Comparison of ENCODE assay signal across 25 mouse cellular contexts in the genomic region with DNA sequence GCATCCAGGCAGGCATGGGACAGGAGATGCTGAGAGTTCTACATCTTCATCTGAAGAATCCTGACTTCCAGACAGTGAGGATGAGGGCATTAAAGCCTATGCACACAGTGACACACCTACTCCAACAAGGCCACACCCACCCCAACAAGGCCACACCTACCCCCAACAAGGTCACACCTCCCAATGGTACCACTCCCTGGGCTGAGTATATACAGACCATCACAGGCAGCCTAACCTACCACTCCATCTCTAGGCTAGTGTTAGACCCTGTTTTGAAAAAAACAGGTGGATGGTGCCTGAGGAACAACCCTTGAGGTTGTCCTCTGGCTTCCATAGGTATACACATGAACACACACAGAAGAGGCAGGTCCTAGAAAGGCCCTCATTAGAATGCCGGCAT. TPM values are rescaled to one million over a fixed set of nuclear protein-coding genes. Genes with fewer than 3 reads are reported as not detected.
A peak's percentile ranks its signal among the peaks of the same experiment; 100 is the strongest.
DNase-seq lines count a peak whose midpoint lies in the region; ATAC-seq and TF ChIP-seq lines count a peak whose summit lies in the region.
"Had no signal": no experiment of that assay in that cellular context is flagged by ENCODE, and none has a peak within 500 bp of the region (broad histone marks: within the 10 kb centered on the region; RNA-seq: fewer than 3 reads in every experiment).

No protein-coding gene starts in this region.

- peak; percentile 59; the same call in 1 of the 2 replicates for ATAC-seq in embryonic facial prominence, embryonic 13.5 days (ENCODE audit: insufficient number of reproducible peaks, insufficient read depth, low FRiP score, low TSS enrichment, low read depth)
- ATAC-seq in midbrain, embryonic 13.5 days = 0 out of 2 replicates have a peak, but pooled peaks have one; percentile 24
- no peak for ATAC-seq in midbrain, embryonic 11.5 days (ENCODE audit: low FRiP score)
- ATAC-seq in stomach, postnatal 0 days (ENCODE audit: low FRiP score, low TSS enrichment) = 0 out of 2 replicates have a peak, but pooled peaks have one; percentile 57
- ATAC-seq: activated CD4-positive, CD25-positive, alpha-beta regulatory T cell, adult 4 months; forebrain, embryonic 14.5 days; forebrain, postnatal 0 days had no signal

- no peak overlapping the region for H3K4me3 ChIP-seq in embryonic facial prominence, embryonic 13.5 days
- H3K4me3 ChIP-seq in embryonic facial prominence, embryonic 10.5 days = no peak overlapping the region
- no peak overlapping the region for H3K4me3 ChIP-seq in midbrain, embryonic 13.5 days (replicated peaks)
- H3K4me3 ChIP-seq in midbrain, embryonic 11.5 days (ENCODE audit: low read depth, low read length) = no peak overlapping the region
- H3K4me3 ChIP-seq in stomach, postnatal 0 days (ENCODE audit: low read depth, low read length) = no peak overlapping the region
- H3K4me3 ChIP-seq: embryonic facial prominence, embryonic 12.5 days; forebrain, embryonic 10.5 days; gastrocnemius, adult 2 months; hindbrain, embryonic 12.5 days; hindbrain, embryonic 15.5 days had no signal

- H3K27ac ChIP-seq in embryonic facial prominence, embryonic 13.5 days = no peak overlapping the region
- no peak overlapping the region for H3K27ac ChIP-seq in embryonic facial prominence, embryonic 10.5 days (replicated peaks)
- no peak overlapping the region for H3K27ac ChIP-seq in midbrain, embryonic 13.5 days
- no peak overlapping the region for H3K27ac ChIP-seq in midbrain, embryonic 11.5 days (ENCODE audit: low read depth, low read length)
- H3K27ac ChIP-seq in stomach, postnatal 0 days (replicated peaks) = no peak overlapping the region
- H3K27ac ChIP-seq: embryonic facial prominence, embryonic 12.5 days; forebrain, embryonic 10.5 days; gastrocnemius, adult 2 months; hindbrain, embryonic 12.5 days; hindbrain, embryonic 15.5 days had no signal

- no peak for TF ChIP-seq EP300 in stomach, postnatal 0 days (optimal IDR thresholded peaks at IDR 0.05)

- H3K36me3 ChIP-seq in embryonic facial prominence, embryonic 13.5 days = no peaks in the 10 kb centered on the region
- H3K36me3 ChIP-seq in embryonic facial prominence, embryonic 10.5 days (replicated peaks) = no peaks in the 10 kb centered on the region
- no peaks in the 10 kb centered on the region for H3K36me3 ChIP-seq in midbrain, embryonic 13.5 days
- H3K36me3 ChIP-seq in midbrain, embryonic 11.5 days (ENCODE audit: control insufficient read depth, insufficient read depth, low read length) = no peaks in the 10 kb centered on the region
- no peaks in the 10 kb centered on the region for H3K36me3 ChIP-seq in stomach, postnatal 0 days (ENCODE audit: control insufficient read depth, insufficient read depth, low read length)
- H3K36me3 ChIP-seq: embryonic facial prominence, embryonic 12.5 days; forebrain, embryonic 10.5 days; hindbrain, embryonic 12.5 days; hindbrain, embryonic 15.5 days had no signal

- no peak overlapping the region for H3K9ac ChIP-seq in embryonic facial prominence, embryonic 13.5 days
- no peak overlapping the region for H3K9ac ChIP-seq in midbrain, embryonic 13.5 days (replicated peaks)
- no peak overlapping the region for H3K9ac ChIP-seq in midbrain, embryonic 11.5 days (ENCODE audit: low read length)
- no peak overlapping the region for H3K9ac ChIP-seq in stomach, postnatal 0 days (ENCODE audit: low read length)
- H3K9ac ChIP-seq: embryonic facial prominence, embryonic 12.5 days; forebrain, postnatal 0 days; hindbrain, embryonic 12.5 days; hindbrain, embryonic 15.5 days had no signal

- no peak for DNase-seq in embryonic facial prominence, embryonic 10.5 days (ENCODE audit: low spot score)
- DNase-seq in midbrain, embryonic 11.5 days (ENCODE audit: low spot score, missing footprints) = no peak
- DNase-seq in stomach, postnatal 0 days (ENCODE audit: low spot score) = no peak
- no peak for DNase-seq in cerebellum, adult 11 months
- DNase-seq: adrenal gland, adult 8-10 months; adrenal gland, postnatal 25 days; cerebellum, adult 18-20 months; cerebellum, adult 9-10 months; cerebellum, postnatal 14 days; forebrain, postnatal 0 days; gastrocnemius, adult 2 months; gastrocnemius, postnatal 14 days; heart, adult 11 months had no signal

- 95% methylated on average over 1 of the region's 1 CpGs for WGBS in embryonic facial prominence, embryonic 13.5 days
- 96% methylated on average over 1 of the region's 1 CpGs for WGBS in embryonic facial prominence, embryonic 10.5 days
- WGBS in midbrain, embryonic 13.5 days = 96% methylated on average over 1 of the region's 1 CpGs
- 100% methylated on average over 1 of the region's 1 CpGs for WGBS in midbrain, embryonic 11.5 days
- 96% methylated on average over 1 of the region's 1 CpGs for WGBS in stomach, postnatal 0 days

- 0 out of 2 replicates have a peak, but pooled peaks cover 6% of the 10 kb centered on the region for H3K9me3 ChIP-seq in embryonic facial prominence, embryonic 13.5 days
- peaks cover 5% of the 10 kb centered on the region; the same call in 1 of the 2 replicates for H3K9me3 ChIP-seq in embryonic facial prominence, embryonic 10.5 days
- H3K9me3 ChIP-seq in midbrain, embryonic 13.5 days = no peaks in the 10 kb centered on the region
- no peaks in the 10 kb centered on the region; the same call in 1 of the 2 replicates for H3K9me3 ChIP-seq in midbrain, embryonic 11.5 days (ENCODE audit: control insufficient read depth, low read length)
- no peaks in the 10 kb centered on the region for H3K9me3 ChIP-seq in stomach, postnatal 0 days (ENCODE audit: control insufficient read depth, low read length)
- H3K9me3 ChIP-seq: embryonic facial prominence, embryonic 12.5 days; forebrain, embryonic 10.5 days; hindbrain, embryonic 15.5 days had no signal

- no peak for TF ChIP-seq CTCF in stomach, postnatal 0 days (IDR thresholded peaks at IDR 0.05; ENCODE audit: low read depth)

- no peak overlapping the region for H3K4me2 ChIP-seq in embryonic facial prominence, embryonic 13.5 days
- H3K4me2 ChIP-seq in midbrain, embryonic 13.5 days (replicated peaks) = no peak overlapping the region
- no peak overlapping the region for H3K4me2 ChIP-seq in midbrain, embryonic 11.5 days
- no peak overlapping the region for H3K4me2 ChIP-seq in stomach, postnatal 0 days (replicated peaks; ENCODE audit: low read depth)
- H3K4me2 ChIP-seq: embryonic facial prominence, embryonic 12.5 days; heart, embryonic 11.5 days; hindbrain, embryonic 12.5 days; hindbrain, embryonic 15.5 days had no signal

- H3K27me3 ChIP-seq in embryonic facial prominence, embryonic 13.5 days = no peaks in the 10 kb centered on the region
- no peaks in the 10 kb centered on the region for H3K27me3 ChIP-seq in embryonic facial prominence, embryonic 10.5 days (replicated peaks; ENCODE audit: low read depth, poor library complexity, severe bottlenecking)
- H3K27me3 ChIP-seq in midbrain, embryonic 13.5 days = no peaks in the 10 kb centered on the region
- H3K27me3 ChIP-seq in midbrain, embryonic 11.5 days (ENCODE audit: control insufficient read depth, insufficient read depth, low read length) = no peaks in the 10 kb centered on the region
- no peaks in the 10 kb centered on the region for H3K27me3 ChIP-seq in stomach, postnatal 0 days (ENCODE audit: control insufficient read depth, insufficient read depth, low read length)
- H3K27me3 ChIP-seq: embryonic facial prominence, embryonic 12.5 days; hindbrain, embryonic 12.5 days; hindbrain, embryonic 15.5 days had no signal

- no peaks in the 10 kb centered on the region for H3K4me1 ChIP-seq in embryonic facial prominence, embryonic 13.5 days
- H3K4me1 ChIP-seq in embryonic facial prominence, embryonic 10.5 days = no peaks in the 10 kb centered on the region
- no peaks in the 10 kb centered on the region for H3K4me1 ChIP-seq in midbrain, embryonic 13.5 days (replicated peaks)
- H3K4me1 ChIP-seq in midbrain, embryonic 11.5 days (ENCODE audit: control insufficient read depth, insufficient read depth, low read length) = no peaks in the 10 kb centered on the region
- no peaks in the 10 kb centered on the region for H3K4me1 ChIP-seq in stomach, postnatal 0 days (replicated peaks; ENCODE audit: control insufficient read depth, insufficient read depth)
- H3K4me1 ChIP-seq: embryonic facial prominence, embryonic 12.5 days; forebrain, embryonic 10.5 days; hindbrain, embryonic 12.5 days; hindbrain, embryonic 15.5 days had no signal

RNA-seq across cellular contexts. Expression of a gene that starts 21.2 kb away (rescaled TPM):
- 2.4 and 3.1 TPM in 2 replicates for polyA plus RNA-seq in embryonic facial prominence, embryonic 13.5 days (2015; fragmentation: Nextera tagmentation; extraction: Ambion mirVana)
- polyA plus RNA-seq in embryonic facial prominence, embryonic 10.5 days (2016; fragmentation: Nextera tagmentation; extraction: Ambion mirVana) = 0.62 and 1.0 TPM in 2 replicates
- polyA plus RNA-seq in midbrain, embryonic 13.5 days (2015; fragmentation: Nextera tagmentation; extraction: Ambion mirVana) = 0.78 and 1.0 TPM in 2 replicates
- polyA plus RNA-seq in midbrain, embryonic 11.5 days (2014; fragmentation: Nextera tagmentation; extraction: Ambion mirVana) = 0.11 and 0.52 TPM in 2 replicates
- 24.2 and 28.8 TPM in 2 replicates for polyA plus RNA-seq in stomach, postnatal 0 days (2015; fragmentation: Nextera tagmentation; extraction: Ambion mirVana)

RNA-seq across cellular contexts. Expression of a gene that starts 49.4 kb away (rescaled TPM):
- polyA plus RNA-seq in embryonic facial prominence, embryonic 13.5 days (2015; fragmentation: Nextera tagmentation; extraction: Ambion mirVana) = 0.73 and 1.7 TPM in 2 replicates
- not detected in 2 replicates for polyA plus RNA-seq in embryonic facial prominence, embryonic 10.5 days (2016; fragmentation: Nextera tagmentation; extraction: Ambion mirVana)
- polyA plus RNA-seq in midbrain, embryonic 13.5 days (2015; fragmentation: Nextera tagmentation; extraction: Ambion mirVana) = 0.16 TPM in 1 of 2 replicates, not detected in the other
- polyA plus RNA-seq in midbrain, embryonic 11.5 days (2014; fragmentation: Nextera tagmentation; extraction: Ambion mirVana) = not detected in 2 replicates
- polyA plus RNA-seq in stomach, postnatal 0 days (2015; fragmentation: Nextera tagmentation; extraction: Ambion mirVana) = 113 and 124 TPM in 2 replicates
- polyA plus RNA-seq: activated CD4-positive, CD25-positive, alpha-beta regulatory T cell, adult 4 months; brain, embryonic 14.5 days; embryonic facial prominence, embryonic 12.5 days; forebrain, embryonic 10.5 days; forebrain, embryonic 14.5 days; forebrain, postnatal 0 days; heart, embryonic 14.5 days; heart, postnatal 0 days; hindbrain, embryonic 12.5 days had no signal

Comparison
In these comparisons a context has a peak if more than half of its experiments do, and no peak if none do; other contexts are left out.
1. RNA of a gene that starts 49.4 kb away (polyA plus RNA-seq): 113 to 124 TPM in stomach, postnatal 0 days; 0.73 to 1.7 TPM in embryonic facial prominence, embryonic 13.5 days, 0.16 TPM in midbrain, embryonic 13.5 days, not detected in embryonic facial prominence, embryonic 10.5 days and not detected in midbrain, embryonic 11.5 days; every median in the first group is over 10 times any median in the second.